Mouse (Mus musculus): ENCODE measurements around the gene Spata18.

GRCm38 (mm10) chr5:73626842-73627241 lies 24.3 kb upstream of the Spata18 start:
- TF ChIP-seq CTCF (IDR thresholded peaks at IDR 0.05; ENCODE audit: borderline replicate concordance, control insufficient read depth, extremely low read depth, insufficient read depth, low read length, poor library complexity) (no peak), POLR2A (IDR thresholded peaks at IDR 0.05; ENCODE audit: control insufficient read depth, extremely low read depth, insufficient read depth, low read length, poor library complexity) (no peak)

All from thymus, adult 2 months (tissue).